Mouse (Mus musculus): ENCODE measurements at regions not wholly inside any gene's neighbourhood (a gene's known extent, or its start where the extent isn't known, plus 50 kb on each side); places are given as distances from the start of the nearest gene placed in this dataset.

GRCm38 (mm10) chr6:89066588-89066987 lies 164.5 kb downstream of the Tpra1 start:
- no peak for TF ChIP-seq CTCF (IDR thresholded peaks at IDR 0.05; ENCODE audit: low read depth, low read length)
- TF ChIP-seq POLR2AphosphoS5 (IDR thresholded peaks at IDR 0.05; ENCODE audit: insufficient replicate concordance, low read depth, low read length) = no peak
